Mouse (Mus musculus) retina, postnatal 7 days (tissue): ENCODE measurements around the gene Asic1.
A peak's percentile ranks its signal among the peaks of the same experiment; 100 is the strongest.
"Not testable (repeated sequence)": the region's sequence is repeated elsewhere in the genome, so short reads cannot be mapped to it uniquely, and the experiment has no call there.

Source experiments
- DNase-seq: peaks from one replicate; pipeline ENCODE4 v3.0.0-alpha.2; 2012; ENCODE audit warnings: low read depth, low spot score

Asic1 gene

GRCm38 (mm10) chr15:99718461-99719021 is 48.4 kb downstream of the Asic1 start:
- no peak for DNase-seq

GRCm38 (mm10) chr15:99719865-99720264 is 49.7 kb downstream of the Asic1 start:
- no peak for DNase-seq

DNA sequence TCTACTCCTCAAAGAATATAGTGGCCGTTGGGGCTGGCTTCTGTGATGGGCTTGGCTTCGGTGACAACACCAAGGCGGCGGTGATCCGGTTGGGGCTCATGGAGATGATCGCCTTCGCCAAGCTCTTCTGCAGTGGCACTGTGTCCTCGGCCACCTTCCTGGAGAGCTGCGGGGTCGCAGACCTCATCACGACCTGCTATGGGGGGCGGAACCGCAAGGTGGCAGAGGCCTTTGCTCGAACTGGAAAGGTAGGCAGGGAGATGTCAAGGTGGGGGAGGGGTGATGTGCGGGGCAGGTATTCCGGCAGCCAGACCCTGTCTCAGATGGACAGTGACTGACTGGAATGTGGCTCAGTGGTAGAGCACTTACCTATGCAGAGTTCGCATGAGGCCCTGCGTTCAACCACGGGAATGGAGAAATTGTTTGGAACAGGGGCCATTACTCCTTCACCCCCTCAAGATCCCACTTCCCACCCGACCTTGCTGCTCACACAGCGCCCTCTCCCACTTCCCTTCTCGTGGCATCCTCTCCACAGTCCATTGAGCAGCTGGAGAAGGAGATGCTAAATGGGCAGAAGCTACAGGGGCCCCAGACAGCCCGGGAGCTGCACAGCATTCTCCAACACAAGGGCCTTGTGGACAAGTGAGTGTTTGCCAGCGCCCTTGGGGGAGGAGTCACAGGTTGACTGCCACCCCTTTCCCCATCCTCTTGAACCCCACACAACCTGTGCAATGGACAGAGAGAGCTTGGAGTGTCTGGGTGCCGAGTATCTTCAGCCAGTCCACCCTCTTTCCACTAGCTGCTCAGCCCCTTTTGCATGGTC is 52.0 kb downstream of the Asic1 start:
- DNase-seq = no peak

DNA sequence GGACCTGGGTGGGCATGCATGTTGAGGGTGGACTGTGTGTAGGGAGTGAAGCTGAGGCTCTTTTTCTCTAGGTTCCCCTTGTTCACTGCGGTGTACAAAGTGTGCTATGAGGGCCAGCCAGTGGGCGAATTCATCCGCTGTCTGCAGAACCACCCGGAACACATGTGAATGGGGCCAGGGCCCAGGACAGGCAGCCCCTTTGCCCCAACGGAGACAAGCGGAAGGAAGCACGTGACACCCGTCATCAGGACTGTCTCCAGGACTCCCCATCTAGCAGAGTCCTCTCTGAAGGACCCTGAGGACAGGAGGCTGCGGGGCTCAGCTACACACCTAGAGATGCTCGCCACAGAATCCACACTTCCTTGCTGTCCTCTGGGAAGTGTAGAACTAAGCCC is 52.9 kb downstream of the Asic1 start:
- no peak for DNase-seq

GRCm38 (mm10) chr15:99723515-99724291 is 53.5 kb downstream of the Asic1 start:
- no peak for DNase-seq

DNA sequence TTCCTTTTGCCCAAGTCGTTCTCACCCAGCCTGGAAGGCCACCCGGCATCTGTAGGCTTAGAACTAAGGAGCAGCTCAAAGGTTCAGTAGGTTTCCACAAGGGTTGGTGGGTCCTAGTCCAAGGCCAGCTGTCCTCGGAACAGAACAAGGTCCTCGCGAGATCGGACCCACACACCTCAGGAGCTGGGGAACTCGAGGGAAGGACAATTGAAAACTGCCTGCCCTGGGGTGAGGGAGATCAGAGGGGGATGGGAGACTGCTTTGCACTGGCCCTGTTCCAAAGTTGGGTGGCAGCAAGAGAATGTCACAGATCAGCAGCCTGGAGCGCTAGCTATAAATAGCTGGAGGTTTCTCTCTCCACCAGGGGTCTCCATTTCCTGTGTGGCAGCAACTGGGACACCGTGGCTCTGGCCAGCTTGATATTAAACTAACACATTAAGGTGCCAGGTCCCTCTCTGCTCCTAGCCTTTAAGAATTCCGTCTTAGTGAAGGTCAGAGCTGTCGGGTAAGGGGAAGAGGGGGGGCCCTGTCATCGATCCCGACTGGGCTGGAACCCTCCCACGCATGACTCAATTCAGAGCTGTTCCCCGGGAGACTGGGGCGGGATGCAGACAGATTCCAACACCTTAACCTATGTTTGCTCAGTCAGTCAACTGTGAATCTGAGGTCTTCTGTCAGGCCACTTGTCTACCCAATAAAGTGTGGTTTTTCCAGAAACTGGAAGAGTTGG is 54.3 kb downstream of the Asic1 start:
- peak; percentile 62 for DNase-seq

DNA sequence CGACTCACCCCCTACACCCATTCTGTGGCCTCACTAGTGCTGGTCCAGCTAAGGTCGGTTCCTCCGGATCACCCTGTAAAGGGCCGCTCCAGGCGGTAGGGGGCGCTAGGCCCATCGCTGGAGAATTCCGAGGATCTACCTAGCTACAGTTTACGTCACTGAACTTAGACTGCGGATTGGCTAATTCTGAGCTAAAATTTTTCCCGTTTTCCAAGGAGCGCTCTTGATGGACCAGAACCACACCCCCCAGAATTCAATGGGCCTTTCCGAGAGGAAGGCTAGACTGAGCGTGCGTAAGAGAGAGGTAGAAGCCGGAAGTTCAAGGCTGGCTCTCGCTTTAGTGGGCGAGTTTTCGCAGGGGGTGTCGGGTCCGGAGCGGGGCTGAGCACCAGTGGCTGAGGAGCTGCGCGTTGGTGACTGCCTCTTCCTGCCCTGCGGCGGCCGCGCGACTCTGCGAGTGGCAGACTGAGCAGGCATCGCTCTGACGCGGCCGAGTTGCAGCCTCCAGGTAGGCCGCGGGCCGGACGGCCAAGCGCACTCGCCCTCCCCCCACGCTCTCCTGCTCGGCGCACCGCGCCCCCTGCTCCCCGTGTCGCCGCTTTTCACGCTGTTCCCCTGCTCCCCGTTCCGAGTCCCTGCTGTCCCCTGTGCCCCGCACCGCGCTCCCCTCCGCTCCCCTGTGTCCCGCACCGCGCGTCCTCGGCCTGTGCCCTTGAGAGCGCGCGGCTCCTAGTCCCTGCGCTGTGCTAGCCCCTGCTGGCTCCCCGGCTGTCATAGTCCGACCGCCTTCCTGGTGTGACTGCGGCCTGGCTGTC is 55.4 kb downstream of the Asic1 start, which contains the start of gene Cox14:
Cox14 (plus strand) TSS at position 278 of the 815 bp plus-strand sequence.
- DNase-seq = peak; percentile 97

DNA sequence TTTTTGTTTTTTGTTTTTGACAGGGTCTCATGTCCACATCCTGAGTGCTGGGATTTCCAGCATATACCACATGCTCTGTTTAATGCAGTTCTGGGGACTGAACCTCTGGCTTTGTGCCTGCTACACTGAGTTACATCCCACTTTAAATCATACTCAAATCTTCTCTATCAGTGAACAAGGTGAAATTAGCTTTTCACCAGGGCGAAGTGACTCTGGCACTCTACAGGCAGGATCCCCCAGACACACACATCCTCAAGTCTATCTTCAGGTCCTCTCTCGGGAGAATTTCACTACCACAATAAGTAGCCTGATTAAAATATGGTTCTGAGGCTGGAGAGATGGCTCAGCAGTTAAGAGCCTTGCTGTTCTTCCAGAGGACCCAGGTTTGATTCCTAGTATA is 56.4 kb downstream of the Asic1 start:
- no peak for DNase-seq

GRCm38 (mm10) chr15:99727039-99727438 is 56.9 kb downstream of the Asic1 start:
- DNase-seq = not testable (repeated sequence)

- no peak for DNase-seq
These were observed 57.4 kb downstream of the Asic1 start for GRCm38 (mm10) chr15:99727525-99727924.

- DNase-seq = no peak
These were observed 58.0 kb downstream of the Asic1 start for GRCm38 (mm10) chr15:99728211-99728610.

- no peak for DNase-seq
These were observed 59.1 kb downstream of the Asic1 start for GRCm38 (mm10) chr15:99729056-99729783.

DNA sequence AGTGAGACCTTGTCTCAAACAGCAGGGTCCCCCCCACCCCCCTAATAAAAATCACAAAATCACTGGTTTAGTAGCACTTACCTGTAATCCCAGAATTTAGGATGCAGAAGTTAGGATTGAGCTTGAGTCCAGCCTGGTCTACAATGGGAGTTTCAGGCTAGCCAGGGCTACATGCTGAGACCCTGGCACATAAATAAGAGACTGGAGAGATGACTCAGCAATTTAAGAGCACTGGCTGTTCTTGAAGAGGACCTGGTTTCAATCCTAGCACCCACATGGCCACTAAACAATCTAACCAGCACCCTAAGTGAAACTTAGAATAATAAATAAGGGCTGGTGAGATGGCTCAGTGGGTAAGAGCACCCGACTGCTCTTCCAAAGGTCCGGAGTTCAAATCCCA is 61.0 kb downstream of the Asic1 start:
- DNase-seq = no peak

DNA sequence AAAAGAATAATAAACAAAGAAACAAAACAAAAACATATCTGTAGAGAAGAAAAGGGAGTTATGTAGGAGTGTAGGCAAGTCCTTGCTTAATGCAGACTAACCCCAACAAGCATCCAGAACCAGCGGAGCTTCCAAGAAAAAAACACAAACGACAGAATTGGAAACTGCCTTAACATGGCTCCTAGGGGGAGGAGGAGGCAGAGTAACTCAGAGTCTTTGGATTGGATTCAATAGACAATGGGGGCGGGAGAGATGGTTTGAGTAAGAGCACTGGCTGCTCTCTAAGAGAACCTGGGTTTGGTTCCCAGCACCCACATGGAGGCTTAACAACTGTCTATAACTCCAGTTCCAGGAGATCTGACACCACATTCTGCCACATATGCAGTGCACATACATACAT is 61.5 kb downstream of the Asic1 start:
- DNase-seq = no peak

DNA sequence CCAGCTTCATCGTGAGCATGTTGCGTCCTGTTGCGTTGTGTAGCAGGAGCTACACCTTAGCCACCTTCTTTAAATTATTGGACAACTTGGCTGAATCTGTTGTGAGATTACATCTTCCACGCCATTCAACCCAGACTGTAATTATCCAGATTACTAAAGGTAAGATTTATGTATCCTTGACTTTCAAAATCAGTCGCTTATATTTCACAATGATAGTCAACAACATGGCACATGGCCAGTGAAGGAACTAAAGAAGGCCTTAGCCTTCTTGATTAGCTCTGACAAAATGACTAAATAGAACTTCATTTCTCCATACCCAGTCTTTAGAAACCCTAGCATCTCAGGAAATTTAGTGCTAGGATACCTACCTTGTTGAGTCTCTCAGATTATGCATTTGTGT is 63.0 kb downstream of the Asic1 start:
- no peak for DNase-seq

DNA sequence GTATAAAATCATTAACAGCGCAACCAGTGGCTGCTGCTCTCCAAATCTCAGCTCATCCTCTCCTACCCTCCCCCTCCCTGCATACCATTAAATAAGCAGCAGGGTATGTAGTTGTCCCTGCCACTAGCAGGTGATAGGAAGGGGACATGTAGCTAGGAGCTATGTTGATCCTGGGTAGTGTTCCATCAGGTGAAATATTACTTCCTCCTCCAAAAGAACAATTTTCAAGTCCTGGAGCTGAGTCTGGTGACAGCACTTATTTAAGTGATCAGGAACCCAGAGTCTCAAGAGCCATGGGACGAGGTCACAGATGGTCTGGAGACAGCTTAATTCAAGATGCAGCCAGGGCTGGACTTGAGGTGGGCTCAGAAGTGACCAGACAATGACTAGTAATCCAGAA is 65.5 kb downstream of the Asic1 start:
- no peak for DNase-seq

DNA sequence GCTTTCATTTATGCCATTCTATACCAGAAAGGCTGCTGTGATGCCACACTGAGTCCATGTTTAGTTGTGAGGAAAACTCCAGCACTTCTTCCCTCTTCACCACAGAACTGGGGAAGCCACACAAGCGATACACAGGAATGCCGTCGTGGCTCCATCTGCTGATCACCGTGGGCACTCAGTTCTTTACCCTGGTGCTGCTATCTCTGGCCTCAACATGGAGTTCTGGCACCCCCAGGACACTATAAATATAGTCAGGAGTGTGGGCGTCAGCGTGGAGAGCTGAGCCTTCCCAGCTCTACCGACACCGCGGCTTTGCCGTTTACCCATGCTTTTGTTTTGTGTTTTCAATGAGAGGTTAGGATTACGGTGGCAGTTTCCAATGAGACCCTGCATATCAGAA is 66.5 kb downstream of the Asic1 start:
- no peak for DNase-seq

DNA sequence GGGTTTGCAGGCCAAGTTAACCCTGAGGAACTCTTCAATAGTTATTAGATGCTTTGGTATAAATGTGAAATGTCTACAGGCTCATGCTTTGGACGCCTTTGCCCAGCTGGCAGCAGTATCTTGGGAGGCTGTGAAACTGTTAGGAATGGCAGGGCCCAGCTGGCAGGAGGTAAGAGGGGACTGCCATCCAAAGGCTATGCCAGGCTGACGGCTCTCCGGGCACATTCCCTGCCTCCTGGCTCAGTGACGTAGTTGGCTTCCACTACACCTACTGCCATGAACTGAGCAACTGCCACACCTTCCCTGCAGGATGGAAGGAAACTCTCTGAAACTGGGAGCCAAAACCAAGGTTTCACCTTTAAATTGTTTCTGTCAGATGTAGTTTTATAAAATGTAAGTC is 70.1 kb downstream of the Asic1 start:
- DNase-seq = no peak
